Mouse (Mus musculus): Measurements from ENCODE around the gene Tk1. TPM values are rescaled to one million over a fixed set of nuclear protein-coding genes. Genes with fewer than 3 reads are reported as not detected.

Gene Tk1
- polyA plus RNA-seq, 1 experiment from 2014 or later: 53.8 TPM

DNA sequence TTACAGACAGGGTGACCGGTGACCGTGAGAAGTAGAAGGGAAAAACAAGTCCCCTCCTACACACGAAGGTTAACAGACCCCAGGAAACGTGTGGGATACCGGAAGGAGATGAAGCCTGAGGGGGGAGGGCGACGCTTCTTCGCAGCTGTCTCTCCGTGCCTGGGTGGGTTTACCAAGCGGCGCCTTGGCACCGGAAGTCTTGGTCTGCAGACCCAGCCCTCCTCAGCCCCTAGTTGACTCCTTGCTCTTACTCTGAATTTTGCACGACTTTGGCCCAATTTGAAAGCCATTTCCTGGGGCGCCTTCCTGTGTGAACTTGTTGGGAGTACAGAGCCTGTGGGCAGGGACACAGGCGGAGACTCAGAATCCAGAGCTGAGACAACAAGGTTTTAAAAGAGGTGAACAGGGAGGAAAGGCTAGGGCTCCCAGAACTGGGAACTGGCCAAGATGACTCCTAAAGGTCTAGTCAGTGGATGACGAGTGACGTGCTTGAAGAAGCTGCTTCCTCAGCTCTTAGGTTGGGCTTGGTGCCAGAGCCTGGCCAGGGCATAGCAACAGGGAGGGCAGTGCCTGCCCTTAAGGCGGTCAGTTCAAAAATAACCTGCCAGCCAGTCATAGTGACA, 44.6 kb downstream of the Tk1 start:
- H3K4me1 ChIP-seq: peaks cover 36% of the 10 kb centered on the region
- no peaks in the 10 kb centered on the region for H3K36me3 ChIP-seq
- ATAC-seq (ENCODE audit: low FRiP score, low read depth): no peak
- H3K4me2 ChIP-seq (replicated peaks): peak overlapping the region; percentile 66
- H3K9ac ChIP-seq: no peak overlapping the region
- 24% methylated on average over 18 of the region's 18 CpGs for WGBS
- H3K27me3 ChIP-seq (replicated peaks): peaks cover 44% of the 10 kb centered on the region
- H3K27ac ChIP-seq: 0 out of 2 replicates have a peak overlapping the region, but pooled peaks have one; percentile 12
- no peak overlapping the region for H3K4me3 ChIP-seq
- no peaks in the 10 kb centered on the region for H3K9me3 ChIP-seq

DNA sequence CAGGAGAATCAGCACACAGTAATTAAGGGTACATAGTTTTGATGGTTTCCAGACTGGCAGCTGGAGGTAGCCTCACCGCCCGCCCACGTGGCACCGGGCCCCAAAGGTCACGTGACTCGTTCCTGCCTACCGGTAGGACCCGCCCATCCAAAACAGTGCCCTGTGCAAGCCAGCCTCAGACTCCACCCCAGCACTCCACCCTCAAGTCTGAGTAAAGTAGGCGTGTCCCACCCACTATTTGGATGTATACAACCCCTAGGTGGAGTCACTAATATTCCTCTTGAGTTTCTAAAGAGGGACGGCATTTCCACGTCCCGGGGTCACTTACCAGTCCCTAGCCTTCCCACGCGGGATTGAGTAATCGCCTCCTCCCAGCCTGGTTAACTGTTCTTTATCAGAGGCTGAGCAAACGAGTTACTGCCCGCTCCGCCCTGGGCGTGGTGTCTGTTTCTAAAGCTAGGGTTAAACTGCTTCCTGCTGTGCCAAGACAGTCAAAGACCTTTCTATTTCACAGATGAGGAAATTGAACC, 45.2 kb downstream of the Tk1 start:
- Histone ChIP-seq H3K9me3 (no peaks in the 10 kb centered on the region), H3K4me1 (peaks cover 36% of the 10 kb centered on the region), H3K9ac (peak overlapping the region; percentile 39; the same call in 1 of the 2 replicates), H3K27ac (no peak overlapping the region), H3K36me3 (no peaks in the 10 kb centered on the region), H3K4me3 (peak overlapping the region; percentile 31), H3K27me3 (replicated peaks) (peaks cover 44% of the 10 kb centered on the region), H3K4me2 (replicated peaks) (peak overlapping the region; percentile 66)
- peak; percentile 34; the same call in 1 of the 2 replicates for ATAC-seq (ENCODE audit: low FRiP score, low read depth)
- 3% methylated on average over 19 of the region's 19 CpGs for WGBS

DNA sequence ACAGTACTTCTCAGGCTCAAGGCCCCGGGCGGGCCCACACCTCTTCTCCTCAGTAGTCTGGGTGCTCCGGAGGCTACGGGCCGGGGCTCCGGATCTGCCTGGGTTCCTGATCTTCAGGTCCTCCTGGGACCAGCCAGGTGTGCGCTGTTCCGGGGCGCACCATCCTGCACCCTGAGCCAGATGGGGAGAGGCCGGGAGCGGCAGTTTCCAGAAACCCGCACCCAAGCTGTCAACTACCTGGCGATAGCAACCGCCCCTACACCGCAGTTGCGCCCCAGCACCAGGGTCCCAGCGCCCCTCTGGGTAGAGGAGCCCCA, 45.7 kb downstream of the Tk1 start:
- H3K4me2 ChIP-seq (replicated peaks): peak overlapping the region; percentile 66
- 0 out of 2 replicates have a peak overlapping the region, but pooled peaks have one; percentile 37 for H3K27ac ChIP-seq
- no peaks in the 10 kb centered on the region for H3K9me3 ChIP-seq
- H3K27me3 ChIP-seq (replicated peaks): peaks cover 44% of the 10 kb centered on the region
- no peak for ATAC-seq (ENCODE audit: low FRiP score, low read depth)
- WGBS: 2% methylated on average over 17 of the region's 17 CpGs
- H3K4me1 ChIP-seq: peaks cover 36% of the 10 kb centered on the region
- H3K4me3 ChIP-seq: peak overlapping the region; percentile 31
- H3K36me3 ChIP-seq: no peaks in the 10 kb centered on the region
- H3K9ac ChIP-seq: peak overlapping the region; percentile 39

DNA sequence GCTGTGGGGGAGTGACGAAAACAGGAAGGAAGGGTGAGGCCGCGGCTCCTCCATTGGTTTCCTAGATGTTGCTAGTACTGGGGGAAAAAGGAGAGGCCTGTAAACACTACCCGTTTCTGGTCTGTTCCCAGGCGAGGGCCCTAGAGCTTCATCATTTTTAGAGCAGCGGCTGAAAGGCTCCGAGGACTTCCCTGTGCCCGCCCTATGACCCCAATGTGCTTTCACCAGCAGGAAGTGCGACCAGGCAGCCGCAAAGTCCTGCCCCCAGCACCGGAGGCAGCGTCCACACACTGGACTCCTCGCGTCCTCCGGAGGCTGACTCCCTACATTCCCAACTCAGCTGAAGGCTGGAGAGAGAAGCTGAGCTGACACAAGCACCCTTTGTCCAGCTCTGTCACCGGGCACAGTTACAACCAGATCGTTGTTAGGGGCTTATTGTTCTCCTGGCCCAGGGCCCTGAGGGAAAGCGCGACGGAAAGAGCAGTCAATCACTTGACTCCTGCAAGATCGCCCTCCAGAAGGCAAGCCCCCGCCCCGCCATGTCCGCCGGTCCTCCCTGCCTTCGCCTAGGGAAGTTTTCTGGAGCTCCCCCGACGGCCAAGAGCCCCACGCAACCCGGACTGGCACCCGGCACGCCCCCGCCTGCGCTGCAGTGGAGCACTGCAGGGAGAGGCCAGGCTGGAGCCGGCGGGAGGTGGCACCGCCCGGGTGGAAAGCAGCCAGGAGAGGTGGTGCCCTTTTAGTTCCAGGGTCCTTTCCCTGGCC, 46.3 kb downstream of the Tk1 start:
- no peaks in the 10 kb centered on the region for H3K36me3 ChIP-seq
- peaks cover 44% of the 10 kb centered on the region for H3K27me3 ChIP-seq (replicated peaks)
- H3K4me3 ChIP-seq: peak overlapping the region; percentile 31
- H3K9ac ChIP-seq: peak overlapping the region; percentile 39
- no peaks in the 10 kb centered on the region for H3K9me3 ChIP-seq
- peak; percentile 60 for ATAC-seq (ENCODE audit: low FRiP score, low read depth)
- H3K4me1 ChIP-seq: peaks cover 36% of the 10 kb centered on the region
- WGBS: 3% methylated on average over 38 of the region's 38 CpGs
- peak overlapping the region; percentile 64 for H3K27ac ChIP-seq
- H3K4me2 ChIP-seq (replicated peaks): peak overlapping the region; percentile 66

DNA sequence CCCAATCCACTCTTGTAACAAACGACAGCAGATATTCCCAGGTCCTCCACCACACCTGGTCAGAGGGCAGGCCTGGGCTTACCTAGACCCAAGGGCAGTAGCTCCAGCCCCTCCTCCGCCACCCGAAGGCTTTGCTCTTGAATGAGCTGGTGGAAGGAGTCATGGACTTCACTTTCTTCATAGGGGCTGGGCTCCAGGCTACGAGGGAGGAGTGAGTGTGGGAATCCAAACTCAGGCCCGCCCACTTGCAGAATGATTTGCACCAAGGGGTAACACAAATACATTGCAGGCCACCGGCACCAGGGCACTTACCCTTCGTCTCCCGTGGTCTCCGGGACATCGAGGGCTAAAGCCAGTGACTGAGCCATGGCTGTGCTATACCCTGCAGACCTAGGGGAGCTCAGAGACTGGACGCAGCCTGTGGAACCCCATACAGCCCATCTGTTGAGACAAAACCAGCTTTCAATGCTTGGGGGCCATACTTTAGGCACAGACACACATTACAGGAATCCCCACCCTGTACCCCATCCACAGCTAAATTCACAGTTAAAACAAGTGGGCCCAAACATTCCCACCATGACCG, 47.0 kb downstream of the Tk1 start:
- no peak overlapping the region for H3K27ac ChIP-seq
- no peak overlapping the region for H3K4me3 ChIP-seq
- no peak for ATAC-seq (ENCODE audit: low FRiP score, low read depth)
- peaks cover 36% of the 10 kb centered on the region for H3K4me1 ChIP-seq
- H3K27me3 ChIP-seq (replicated peaks): peaks cover 39% of the 10 kb centered on the region
- peak overlapping the region; percentile 66 for H3K4me2 ChIP-seq (replicated peaks)
- WGBS: 50% methylated on average over 12 of the region's 12 CpGs
- 0 out of 2 replicates have a peak overlapping the region, but pooled peaks have one; percentile 39 for H3K9ac ChIP-seq
- H3K36me3 ChIP-seq: no peaks in the 10 kb centered on the region
- no peaks in the 10 kb centered on the region for H3K9me3 ChIP-seq

DNA sequence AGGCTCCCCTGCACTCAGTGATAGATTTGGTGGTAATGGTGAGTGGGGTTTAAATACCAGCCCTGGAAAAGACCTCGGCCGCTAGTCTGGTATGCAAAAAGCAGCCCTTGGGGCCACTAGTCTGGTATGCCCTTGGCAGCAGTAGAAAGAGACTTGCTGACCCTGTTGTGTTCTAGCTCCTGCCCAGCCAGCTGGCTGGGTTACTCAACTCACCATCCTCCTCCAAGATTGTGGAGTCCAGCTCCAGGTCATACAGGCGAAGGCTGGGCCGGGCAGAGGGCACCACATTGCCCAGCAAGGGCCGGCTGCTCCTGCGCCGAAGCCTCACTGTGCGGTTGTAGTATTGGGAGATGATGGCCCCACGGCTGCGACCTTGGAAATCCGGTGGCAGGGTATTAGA, 47.9 kb downstream of the Tk1 start:
- no peaks in the 10 kb centered on the region for H3K36me3 ChIP-seq
- H3K9me3 ChIP-seq: no peaks in the 10 kb centered on the region
- no peak overlapping the region for H3K9ac ChIP-seq
- peaks cover 31% of the 10 kb centered on the region for H3K27me3 ChIP-seq (replicated peaks)
- no peak overlapping the region for H3K27ac ChIP-seq
- ATAC-seq (ENCODE audit: low FRiP score, low read depth): no peak
- WGBS: 95% methylated on average over 11 of the region's 11 CpGs
- H3K4me2 ChIP-seq (replicated peaks): 0 out of 2 replicates have a peak overlapping the region, but pooled peaks have one; percentile 66
- no peak overlapping the region for H3K4me3 ChIP-seq
- peaks cover 32% of the 10 kb centered on the region for H3K4me1 ChIP-seq

DNA sequence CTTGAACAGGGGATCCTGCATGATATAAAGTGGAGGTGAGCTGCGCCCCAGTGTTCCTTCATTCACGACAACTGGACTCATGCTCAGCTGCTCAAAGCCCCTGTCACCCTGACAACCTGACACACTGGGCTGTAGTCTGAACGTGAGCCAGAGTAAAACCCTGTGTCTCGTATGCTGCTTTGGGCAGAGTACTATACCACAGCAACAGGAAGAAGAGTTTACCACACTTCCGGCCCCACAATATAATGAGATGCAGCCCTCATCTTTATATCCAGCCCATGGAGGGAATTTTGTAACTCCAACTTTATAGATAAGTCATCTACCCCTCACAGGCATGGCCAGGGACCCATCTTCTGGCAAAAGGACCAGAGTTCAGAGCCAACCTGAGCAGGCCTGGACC, 48.8 kb downstream of the Tk1 start:
- 85% methylated on average over 5 of the region's 5 CpGs for WGBS
- H3K27ac ChIP-seq: no peak overlapping the region
- H3K4me1 ChIP-seq: peaks cover 26% of the 10 kb centered on the region
- peaks cover 22% of the 10 kb centered on the region for H3K27me3 ChIP-seq (replicated peaks)
- no peak overlapping the region for H3K9ac ChIP-seq
- no peak overlapping the region for H3K4me2 ChIP-seq (replicated peaks)
- no peak overlapping the region for H3K4me3 ChIP-seq
- ATAC-seq (ENCODE audit: low FRiP score, low read depth): no peak
- H3K9me3 ChIP-seq: no peaks in the 10 kb centered on the region
- no peaks in the 10 kb centered on the region for H3K36me3 ChIP-seq

DNA sequence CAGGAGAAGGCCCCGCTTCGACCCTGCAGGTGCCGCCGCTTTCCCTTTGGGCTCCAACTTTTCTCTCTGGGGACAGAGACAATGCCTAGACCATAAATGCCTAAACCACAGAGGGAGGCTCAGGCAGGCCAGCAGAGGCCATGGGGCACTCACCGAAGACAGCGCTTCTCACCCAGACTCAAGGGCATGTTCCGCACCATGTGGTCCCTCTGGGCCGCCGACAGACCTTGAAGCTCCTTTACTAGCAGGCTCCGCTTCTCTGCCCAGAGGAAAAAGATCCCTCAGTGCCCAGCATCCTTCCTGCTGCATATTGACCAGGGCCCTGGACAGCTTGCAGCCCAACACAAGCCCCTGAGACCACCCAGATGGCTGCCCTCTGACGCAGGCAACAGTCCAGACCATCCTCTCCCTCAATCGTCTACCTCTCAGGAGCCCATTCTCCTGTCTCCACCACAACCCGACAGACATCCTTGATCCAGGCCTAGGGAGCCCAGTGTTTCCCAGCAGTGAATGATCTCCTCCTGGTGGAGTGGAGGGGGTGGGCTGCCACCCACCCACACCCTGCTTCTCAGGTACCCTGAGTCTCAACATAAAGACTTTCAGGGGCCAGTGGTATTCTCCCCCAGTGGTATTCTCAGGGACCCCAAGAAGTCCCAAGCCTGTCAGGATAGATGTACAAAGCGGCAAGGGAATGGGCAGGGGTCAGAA, 49.7 kb downstream of the Tk1 start:
- no peak for ATAC-seq (ENCODE audit: low FRiP score, low read depth)
- H3K4me1 ChIP-seq: peaks cover 23% of the 10 kb centered on the region
- H3K9ac ChIP-seq: no peak overlapping the region
- no peak overlapping the region for H3K4me3 ChIP-seq
- 0 out of 2 replicates have a peak, but pooled peaks cover 3% of the 10 kb centered on the region for H3K36me3 ChIP-seq
- H3K27me3 ChIP-seq (replicated peaks): peaks cover 13% of the 10 kb centered on the region
- H3K27ac ChIP-seq: no peak overlapping the region
- no peak overlapping the region for H3K4me2 ChIP-seq (replicated peaks)
- H3K9me3 ChIP-seq: no peaks in the 10 kb centered on the region
- WGBS: 86% methylated on average over 14 of the region's 14 CpGs

DNA sequence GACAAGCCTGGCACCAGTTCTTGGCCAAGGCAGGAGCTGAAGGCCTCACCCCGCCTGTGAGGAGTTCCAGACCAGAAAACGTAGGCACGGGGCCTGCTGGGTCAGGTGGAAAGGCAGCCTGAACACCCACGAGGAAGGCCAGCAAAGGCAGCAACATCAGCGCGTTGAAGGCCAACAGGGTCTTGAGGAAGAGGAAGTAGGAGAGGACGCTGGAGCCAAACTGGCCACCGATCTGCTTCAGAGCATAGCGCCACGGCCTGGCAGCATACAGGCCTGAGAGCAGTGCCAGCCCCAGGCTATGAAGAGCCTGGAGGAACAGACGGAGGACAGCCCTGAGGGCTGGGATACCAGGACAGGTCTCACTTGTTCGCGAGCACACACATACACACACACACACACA, 50.4 kb downstream of the Tk1 start:
- H3K36me3 ChIP-seq: 0 out of 2 replicates have a peak, but pooled peaks cover 3% of the 10 kb centered on the region
- H3K4me3 ChIP-seq: no peak overlapping the region
- H3K9me3 ChIP-seq: no peaks in the 10 kb centered on the region
- ATAC-seq (ENCODE audit: low FRiP score, low read depth): no peak
- WGBS: 95% methylated on average over 13 of the region's 13 CpGs
- no peak overlapping the region for H3K4me2 ChIP-seq (replicated peaks)
- H3K27me3 ChIP-seq (replicated peaks): peaks cover 7% of the 10 kb centered on the region
- no peak overlapping the region for H3K9ac ChIP-seq
- peaks cover 24% of the 10 kb centered on the region for H3K4me1 ChIP-seq
- no peak overlapping the region for H3K27ac ChIP-seq

DNA sequence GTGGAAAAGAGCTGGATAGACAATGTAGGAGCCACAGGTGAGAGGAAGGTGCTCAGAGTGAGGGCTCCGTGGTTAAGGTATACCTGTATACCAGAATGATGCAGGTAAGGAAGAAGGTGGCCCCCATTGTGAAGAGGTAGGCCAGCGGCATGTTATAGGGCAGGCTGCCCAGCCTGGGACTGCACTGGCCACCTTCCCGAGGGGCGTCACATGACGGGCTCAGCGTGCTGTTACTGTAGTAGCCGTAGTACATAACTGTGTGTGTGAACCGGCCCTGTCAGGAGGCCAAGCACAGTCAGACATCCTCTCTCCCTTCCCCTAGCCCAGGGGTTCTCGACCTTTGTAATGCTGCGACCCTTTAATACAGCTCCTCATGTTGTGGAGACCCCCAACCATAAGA, 51.0 kb downstream of the Tk1 start:
- H3K9me3 ChIP-seq: no peaks in the 10 kb centered on the region
- no peak overlapping the region for H3K4me3 ChIP-seq
- no peak overlapping the region for H3K4me2 ChIP-seq (replicated peaks)
- no peak overlapping the region for H3K27ac ChIP-seq
- H3K4me1 ChIP-seq: peaks cover 24% of the 10 kb centered on the region
- 0 out of 2 replicates have a peak, but pooled peaks cover 3% of the 10 kb centered on the region for H3K36me3 ChIP-seq
- H3K9ac ChIP-seq: no peak overlapping the region
- peaks cover 1% of the 10 kb centered on the region; the same call in 1 of the 2 replicates for H3K27me3 ChIP-seq (replicated peaks)
- 96% methylated on average over 10 of the region's 10 CpGs for WGBS
- no peak for ATAC-seq (ENCODE audit: low FRiP score, low read depth)

DNA sequence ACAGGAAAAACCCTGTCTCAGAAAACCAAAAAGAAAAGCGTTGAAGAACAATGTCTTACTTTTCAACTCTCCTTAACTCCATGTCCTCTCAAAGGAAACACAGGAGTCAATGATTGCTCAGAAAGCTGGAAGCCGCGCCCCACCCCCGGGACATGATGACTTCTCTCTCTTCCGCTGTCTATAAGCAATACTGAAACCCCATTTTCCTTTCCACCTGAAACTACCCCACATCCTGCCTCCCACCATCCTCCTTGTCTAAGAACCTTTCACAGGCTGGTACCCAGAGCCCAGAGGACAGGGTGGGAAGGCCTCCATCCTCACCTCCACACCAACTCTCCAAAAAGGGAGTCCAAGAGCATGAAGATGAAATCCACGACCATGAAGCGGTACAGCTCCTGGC, 53.5 kb downstream of the Tk1 start:
- WGBS: 96% methylated on average over 7 of the region's 7 CpGs
- 0 out of 2 replicates have a peak, but pooled peaks cover 3% of the 10 kb centered on the region for H3K36me3 ChIP-seq
- no peaks in the 10 kb centered on the region for H3K27me3 ChIP-seq (replicated peaks)
- H3K9ac ChIP-seq: no peak overlapping the region
- no peak overlapping the region for H3K4me3 ChIP-seq
- no peak overlapping the region for H3K4me2 ChIP-seq (replicated peaks)
- no peak overlapping the region for H3K27ac ChIP-seq
- no peaks in the 10 kb centered on the region for H3K9me3 ChIP-seq
- peaks cover 19% of the 10 kb centered on the region for H3K4me1 ChIP-seq
- no peak for ATAC-seq (ENCODE audit: low FRiP score, low read depth)

All from neural tube, embryonic 12.5 days (tissue).